Mouse (Mus musculus) liver, embryonic 11.5 days (tissue): ENCODE data around the gene 2610044O15Rik8. TPM values are rescaled to one million over a fixed set of nuclear protein-coding genes. Genes with fewer than 3 reads are reported as not detected.
"Not testable (repeated sequence)": the region's sequence is repeated elsewhere in the genome, so short reads cannot be mapped to it uniquely, and the experiment has no call there.

ENCODE experiments used
- ATAC-seq: fragments of 200-750 bp; cut with Nextera tagmentation; replicated peaks from 2 replicates; pipeline ENCODE4 v1.8.0; 2017; ENCODE audit warnings: moderate number of reproducible peaks, mild to moderate bottlenecking, moderate TSS enrichment, moderate library complexity; ENCODE audit not compliant: low FRiP score
- DNase-seq: peaks from one replicate; pipeline ENCODE4 v3.0.0-alpha.2; 2017; ENCODE audit warnings: low spot score
- H3K27ac ChIP-seq: fragments of 300-500 bp; sonication (generic); 2 replicates; pipeline ENCODE4 v1.5.1; 2014; ENCODE audit warnings: mild to moderate bottlenecking, low read depth, low read length, control low read depth
- H3K27me3 ChIP-seq: fragments of 300-500 bp; sonication (generic); replicated peaks from 2 replicates; pipeline ENCODE4 v1.6.1; 2014; ENCODE audit warnings: low read length, mixed read lengths; ENCODE audit not compliant: control insufficient read depth, insufficient read depth
- H3K36me3 ChIP-seq: fragments of 300-500 bp; sonication (generic); 2 replicates; pipeline ENCODE4 v1.6.1; 2014; ENCODE audit warnings: mild to moderate bottlenecking, low read length, moderate library complexity, mixed read lengths; ENCODE audit not compliant: control insufficient read depth, insufficient read depth
- H3K4me1 ChIP-seq: fragments of 300-500 bp; sonication (generic); replicated peaks from 2 replicates; pipeline ENCODE4 v1.6.1; 2014; ENCODE audit warnings: low read length, mixed read lengths; ENCODE audit not compliant: control insufficient read depth, insufficient read depth
- H3K4me2 ChIP-seq: fragments of 300-500 bp; sonication (generic); 2 replicates; pipeline ENCODE4 v1.6.1; 2014; ENCODE audit warnings: mild to moderate bottlenecking, control low read depth, moderate library complexity
- H3K4me3 ChIP-seq: fragments of 300-500 bp; sonication (generic); 2 replicates; pipeline ENCODE4 v1.5.1; 2014; ENCODE audit warnings: low read depth, low read length, control low read depth
- H3K9ac ChIP-seq: fragments of 300-500 bp; sonication (generic); 2 replicates; pipeline ENCODE4 v1.6.1; 2014; ENCODE audit warnings: low read depth, low read length, control low read depth
- H3K9me3 ChIP-seq: fragments of 300-500 bp; sonication (generic); 2 replicates; pipeline ENCODE4 v1.6.1; 2016; ENCODE audit warnings: low read length, inconsistent platforms, mixed read lengths; ENCODE audit not compliant: control insufficient read depth
- WGBS: fragments of 180-500 bp; shearing (Covaris S2); extraction: QIAGEN DNeasy Blood & Tissue Kit; methylation state at CpG from one replicate; pipeline ENCODE4 v1.1.7; 2014; 5-methylcytosine and 5-hydroxymethylcytosine counted together
- polyA plus RNA-seq: library from polyadenylated mRNA; unstranded; fragments of >200 nt; fragmentation: Nextera tagmentation; extraction: Ambion mirVana; gene quantifications from 2 replicates; pipeline ENCODE4 v1.2.1, GENCODE M21; 2014

Gene 2610044O15Rik8
- polyA plus RNA-seq = 14.8 and 17.4 TPM in 2 replicates

DNA sequence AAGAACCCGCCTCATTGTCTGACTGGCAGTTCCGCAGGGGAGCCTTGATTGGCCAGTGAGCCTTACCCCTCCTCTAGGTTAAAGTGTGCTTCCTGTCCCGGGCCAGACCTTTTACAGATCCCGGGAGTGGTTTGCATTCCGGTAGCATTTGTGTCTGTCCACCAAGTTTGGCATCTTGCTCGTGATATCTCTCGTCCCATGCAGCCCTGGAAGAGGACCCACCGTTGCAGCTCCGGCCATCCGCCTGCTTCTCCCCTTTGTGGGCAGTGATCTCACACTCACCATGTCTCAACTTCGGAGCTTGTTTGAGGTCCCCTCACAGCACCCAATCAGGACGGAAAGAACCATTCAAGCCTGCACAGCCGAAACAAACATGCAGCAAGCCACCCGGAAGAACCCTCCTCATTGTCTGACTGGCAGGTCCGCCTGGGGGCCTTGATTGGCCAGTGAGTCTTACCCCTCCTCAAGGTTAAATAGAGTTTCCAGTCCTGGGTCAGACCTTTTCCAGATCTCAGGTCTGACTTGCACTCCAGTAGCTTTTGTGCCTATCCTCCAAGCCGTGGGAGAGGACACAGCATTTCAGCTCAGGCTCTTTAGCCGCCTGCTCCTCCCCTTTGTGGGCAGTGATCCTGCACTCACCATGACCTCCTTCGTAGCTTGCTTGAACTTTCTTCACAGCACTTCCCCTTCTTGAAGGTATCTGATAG is at the start of gene 2610044O15Rik8:
TSS of gene 2610044O15Rik8 (minus strand) at position 380 of the 707 bp plus-strand sequence.
- H3K4me1 ChIP-seq = peaks cover 5% of the 10 kb centered on the region; the same call in 1 of the 2 replicates
- DNase-seq (peak; percentile 87), ATAC-seq (peak; percentile 98)
- peak within 1 kb of the TSS; percentile 84 for H3K27ac ChIP-seq
- no peaks in the 10 kb centered on the region for H3K27me3 ChIP-seq
- peak within 1 kb of the TSS; percentile 70 for H3K9ac ChIP-seq
- H3K9me3 ChIP-seq = no peaks in the 10 kb centered on the region
- H3K36me3 ChIP-seq = no peaks in the 10 kb centered on the region
- peak within 1 kb of the TSS; percentile 75 for H3K4me2 ChIP-seq
- H3K4me3 ChIP-seq = peak within 1 kb of the TSS; percentile 67
- WGBS = 2% methylated on average over 18 of the region's 18 CpGs

DNA sequence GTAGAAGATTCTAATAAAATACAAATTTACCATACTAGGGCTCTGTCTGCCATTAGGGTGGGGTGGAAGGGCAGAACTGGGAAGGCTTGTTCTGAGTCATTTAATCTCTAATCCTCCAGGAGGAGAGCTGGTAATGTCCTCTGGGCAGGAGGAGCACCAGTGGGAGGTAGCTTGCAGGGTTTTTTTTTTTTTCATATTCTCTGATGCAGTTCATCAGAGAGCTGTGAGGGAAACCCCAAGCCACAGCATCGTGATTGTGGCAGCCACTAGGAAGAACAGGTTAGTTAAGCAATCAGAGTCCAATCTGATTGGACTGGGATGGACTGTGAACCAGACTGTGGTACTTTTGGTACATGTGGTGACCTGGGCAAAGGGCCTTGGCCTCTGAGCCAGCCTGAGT is 31.7 kb upstream of the 2610044O15Rik8 start:
- WGBS = 79% methylated on average over 1 of the region's 1 CpGs
- DNase-seq (no peak), ATAC-seq (no peak)
- Histone ChIP-seq H3K4me3 (no peak overlapping the region), H3K4me1 (no peaks in the 10 kb centered on the region), H3K4me2 (no peak overlapping the region), H3K27me3 (no peaks in the 10 kb centered on the region), H3K9me3 (peaks cover 14% of the 10 kb centered on the region; the same call in 1 of the 2 replicates), H3K27ac (no peak overlapping the region), H3K36me3 (peaks cover 24% of the 10 kb centered on the region), H3K9ac (no peak overlapping the region)

GRCm38 (mm10) chr8:129264296-129264695 is 30.1 kb upstream of the 2610044O15Rik8 start:
- 55% methylated on average over 2 of the region's 2 CpGs for WGBS
- no peak overlapping the region for H3K9ac ChIP-seq
- no peaks in the 10 kb centered on the region for H3K4me1 ChIP-seq
- H3K27ac ChIP-seq = no peak overlapping the region
- no peak for ATAC-seq
- no peaks in the 10 kb centered on the region for H3K27me3 ChIP-seq
- H3K4me2 ChIP-seq = peak overlapping the region; percentile 68
- H3K36me3 ChIP-seq = peaks cover 17% of the 10 kb centered on the region
- no peak for DNase-seq
- H3K4me3 ChIP-seq = peak overlapping the region; percentile 61
- peaks cover 14% of the 10 kb centered on the region; the same call in 1 of the 2 replicates for H3K9me3 ChIP-seq

- WGBS = under 1% methylated on average over 23 of the region's 24 CpGs
- H3K9ac ChIP-seq = peak overlapping the region; percentile 64
- not testable (repeated sequence) for H3K27ac ChIP-seq
Measured at GRCm38 (mm10) chr8:129263211-129263927, 29.2 kb upstream of the 2610044O15Rik8 start.

GRCm38 (mm10) chr8:129233664-129234026 is 561 bp downstream of the 2610044O15Rik8 start:
- Histone ChIP-seq H3K27ac (peak overlapping the region; percentile 84), H3K36me3 (no peaks in the 10 kb centered on the region), H3K9me3 (no peaks in the 10 kb centered on the region), H3K4me2 (peak overlapping the region; percentile 75), H3K4me1 (peaks cover 5% of the 10 kb centered on the region; the same call in 1 of the 2 replicates), H3K27me3 (no peaks in the 10 kb centered on the region), H3K9ac (peak overlapping the region; percentile 70), H3K4me3 (peak overlapping the region; percentile 67)
- DNase-seq (no peak), ATAC-seq (no peak; the same call in 1 of the 2 replicates)
- WGBS = 3% methylated on average over 9 of the region's 9 CpGs

More at GRCm38 (mm10) chr8:129263211-129263927, 29.2 kb upstream of the 2610044O15Rik8 start:
- not testable (repeated sequence) for H3K4me1 ChIP-seq, H3K36me3 ChIP-seq, H3K27me3 ChIP-seq
- DNase-seq (peak; percentile 78), ATAC-seq (peak; percentile 97)
- Histone ChIP-seq H3K9me3 (peaks cover 11% of the 10 kb centered on the region; the same call in 1 of the 2 replicates), H3K4me2 (peak overlapping the region; percentile 68), H3K4me3 (peak overlapping the region; percentile 61)

Other genes starting within 250 kb of the 2610044O15Rik8 start
- gene Ccdc7a, start 168.9 kb downstream of the 2610044O15Rik8 start, polyA plus RNA-seq = not detected in 2 replicates
- gene Ccdc7b, start 167.3 kb downstream of the 2610044O15Rik8 start, polyA plus RNA-seq = not detected in 2 replicates
- gene Gm10999, start 102.7 kb downstream of the 2610044O15Rik8 start, polyA plus RNA-seq = not detected in 2 replicates